Mouse (Mus musculus): ENCODE results near the gene Col6a6.

- no peak for TF ChIP-seq CTCF (IDR thresholded peaks at IDR 0.05; ENCODE audit: extremely low read depth, insufficient read depth, low read length)
- TF ChIP-seq POLR2A (IDR thresholded peaks at IDR 0.05; ENCODE audit: extremely low read depth, insufficient read depth, low read length): no peak
These were observed 96.0 kb downstream of the Col6a6 start for GRCm38 (mm10) chr9:105731976-105732375.

All from cortical plate, adult 2 months (tissue).